Mouse (Mus musculus) intestine, embryonic 15.5 days (tissue): ENCODE results near the gene 1700102P08Rik. TPM values are rescaled to one million over a fixed set of nuclear protein-coding genes. Genes with fewer than 3 reads are reported as not detected.

Source experiments
- ATAC-seq: fragments of 200-750 bp; cut with Nextera tagmentation; 2 replicates; pipeline ENCODE4 v1.8.0; 2017; ENCODE audit warnings: moderate TSS enrichment, moderate library complexity
- H3K27ac ChIP-seq: fragments of 300-500 bp; sonication (generic); 2 replicates; pipeline ENCODE4 v1.5.1; 2015; ENCODE audit warnings: mild to moderate bottlenecking, inconsistent platforms
- H3K27me3 ChIP-seq: fragments of 300-500 bp; sonication (generic); replicated peaks from 2 replicates; pipeline ENCODE4 v1.6.1; 2015; ENCODE audit warnings: inconsistent platforms
- H3K36me3 ChIP-seq: fragments of 300-500 bp; sonication (generic); 2 replicates; pipeline ENCODE4 v1.6.1; 2015; ENCODE audit warnings: inconsistent platforms
- H3K4me1 ChIP-seq: fragments of 300-500 bp; sonication (generic); replicated peaks from 2 replicates; pipeline ENCODE4 v1.6.1; 2015; ENCODE audit warnings: inconsistent platforms
- H3K4me2 ChIP-seq: fragments of 300-500 bp; sonication (generic); replicated peaks from 2 replicates; pipeline ENCODE4 v1.6.1; 2015; ENCODE audit warnings: mild to moderate bottlenecking, inconsistent platforms
- H3K4me3 ChIP-seq: fragments of 300-500 bp; sonication (generic); replicated peaks from 2 replicates; pipeline ENCODE4 v1.5.1; 2015; ENCODE audit warnings: inconsistent platforms
- H3K9ac ChIP-seq: fragments of 300-500 bp; sonication (generic); 2 replicates; pipeline ENCODE4 v1.6.1; 2015; ENCODE audit warnings: inconsistent platforms
- H3K9me3 ChIP-seq: fragments of 300-500 bp; sonication (generic); 2 replicates; pipeline ENCODE4 v1.6.1; 2016; ENCODE audit warnings: inconsistent platforms
- WGBS: fragments of 180-500 bp; shearing (Covaris S2); methylation state at CpG from one replicate; pipeline ENCODE4 v1.1.7; 2015; 5-methylcytosine and 5-hydroxymethylcytosine counted together
- polyA plus RNA-seq: library from polyadenylated mRNA; unstranded; fragments of >200 nt; fragmentation: Nextera tagmentation; extraction: Ambion mirVana; gene quantifications from 2 replicates; pipeline ENCODE4 v1.2.1, GENCODE M21; 2015

1700102P08Rik gene
- polyA plus RNA-seq, 1 experiment from 2014 or later: 0.30 TPM

GRCm38 (mm10) chr9:108428384-108428783, 35.8 kb downstream of the 1700102P08Rik start, which contains the start of gene Ccdc36:
TSS of gene Ccdc36 (minus strand) at chr9:108428484.
- no peak for ATAC-seq

GRCm38 (mm10) chr9:108431431-108432067, 38.9 kb downstream of the 1700102P08Rik start:
- Histone ChIP-seq H3K9me3 (no peaks in the 10 kb centered on the region), H3K27ac (no peak overlapping the region), H3K9ac (peak overlapping the region; percentile 32; the same call in 1 of the 2 replicates), H3K4me2 (peak overlapping the region; percentile 61), H3K27me3 (no peaks in the 10 kb centered on the region), H3K4me3 (peak overlapping the region; percentile 27), H3K36me3 (no peaks in the 10 kb centered on the region), H3K4me1 (0 out of 2 replicates have a peak, but pooled peaks cover 4% of the 10 kb centered on the region)
- peak; percentile 59; the same call in 1 of the 2 replicates for ATAC-seq
- 43% methylated on average over 32 of the region's 32 CpGs for WGBS

More at GRCm38 (mm10) chr9:108428384-108428783, 35.8 kb downstream of the 1700102P08Rik start, which contains the start of gene Ccdc36:
- H3K4me1 ChIP-seq: 0 out of 2 replicates have a peak, but pooled peaks cover 4% of the 10 kb centered on the region
- no peak within 1 kb of the TSS for H3K4me2 ChIP-seq
- H3K27ac ChIP-seq: no peak within 1 kb of the TSS
- no peaks in the 10 kb centered on the region for H3K27me3 ChIP-seq
- no peaks in the 10 kb centered on the region for H3K9me3 ChIP-seq
- H3K9ac ChIP-seq: no peak within 1 kb of the TSS
- H3K36me3 ChIP-seq: no peaks in the 10 kb centered on the region
- H3K4me3 ChIP-seq: no peak within 1 kb of the TSS

GRCm38 (mm10) chr9:108436182-108436581, 43.6 kb downstream of the 1700102P08Rik start, which contains the start of gene BC048562:
TSS of gene BC048562 (plus strand) at chr9:108436482.
- WGBS: 79% methylated on average over 3 of the region's 3 CpGs
- H3K4me2 ChIP-seq: no peak within 1 kb of the TSS
- no peak within 1 kb of the TSS for H3K27ac ChIP-seq
- 0 out of 2 replicates have a peak, but pooled peaks cover 4% of the 10 kb centered on the region for H3K4me1 ChIP-seq
- H3K36me3 ChIP-seq: no peaks in the 10 kb centered on the region
- no peak within 1 kb of the TSS for H3K9ac ChIP-seq
- no peaks in the 10 kb centered on the region for H3K27me3 ChIP-seq
- no peaks in the 10 kb centered on the region for H3K9me3 ChIP-seq
- H3K4me3 ChIP-seq: no peak within 1 kb of the TSS
- no peak for ATAC-seq

- Histone ChIP-seq H3K4me2 (no peak overlapping the region), H3K4me3 (no peak overlapping the region), H3K4me1 (no peaks in the 10 kb centered on the region), H3K27ac (no peak overlapping the region), H3K9me3 (no peaks in the 10 kb centered on the region), H3K27me3 (no peaks in the 10 kb centered on the region), H3K36me3 (no peaks in the 10 kb centered on the region), H3K9ac (no peak overlapping the region)
- 74% methylated on average over 6 of the region's 6 CpGs for WGBS
- ATAC-seq: no peak
Observed at GRCm38 (mm10) chr9:108439176-108439575, 46.6 kb downstream of the 1700102P08Rik start.

GRCm38 (mm10) chr9:108440485-108440884, 47.9 kb downstream of the 1700102P08Rik start:
- no peak overlapping the region for H3K9ac ChIP-seq
- H3K36me3 ChIP-seq: no peaks in the 10 kb centered on the region
- H3K4me3 ChIP-seq: no peak overlapping the region
- H3K9me3 ChIP-seq: no peaks in the 10 kb centered on the region
- ATAC-seq: no peak
- WGBS: 67% methylated on average over 5 of the region's 5 CpGs
- no peak overlapping the region for H3K27ac ChIP-seq
- no peak overlapping the region for H3K4me2 ChIP-seq
- no peaks in the 10 kb centered on the region for H3K27me3 ChIP-seq
- no peaks in the 10 kb centered on the region for H3K4me1 ChIP-seq

GRCm38 (mm10) chr9:108441236-108441919, 48.8 kb downstream of the 1700102P08Rik start:
- Histone ChIP-seq H3K4me1 (no peaks in the 10 kb centered on the region), H3K9me3 (no peaks in the 10 kb centered on the region), H3K27ac (no peak overlapping the region), H3K27me3 (no peaks in the 10 kb centered on the region), H3K4me3 (no peak overlapping the region), H3K9ac (no peak overlapping the region), H3K4me2 (no peak overlapping the region), H3K36me3 (no peaks in the 10 kb centered on the region)
- 82% methylated on average over 11 of the region's 11 CpGs for WGBS
- ATAC-seq: no peak

- H3K4me1 ChIP-seq: peaks cover 10% of the 10 kb centered on the region
- ATAC-seq: no peak
- no peaks in the 10 kb centered on the region; the same call in 1 of the 2 replicates for H3K36me3 ChIP-seq
- WGBS: 60% methylated on average over 9 of the region's 9 CpGs
- no peaks in the 10 kb centered on the region; the same call in 1 of the 2 replicates for H3K27me3 ChIP-seq
- H3K9ac ChIP-seq: no peak overlapping the region
- no peak overlapping the region for H3K27ac ChIP-seq
- H3K4me3 ChIP-seq: no peak overlapping the region
- no peak overlapping the region for H3K4me2 ChIP-seq
- H3K9me3 ChIP-seq: no peaks in the 10 kb centered on the region
Observed at GRCm38 (mm10) chr9:108445125-108445524, 52.5 kb downstream of the 1700102P08Rik start.

- peak overlapping the region; percentile 96 for H3K4me2 ChIP-seq
Observed at GRCm38 (mm10) chr9:108449860-108450259, 57.3 kb downstream of the 1700102P08Rik start.

GRCm38 (mm10) chr9:108450292-108451169, 57.9 kb downstream of the 1700102P08Rik start:
- peak overlapping the region; percentile 60 for H3K4me3 ChIP-seq
- H3K36me3 ChIP-seq: no peaks in the 10 kb centered on the region; the same call in 1 of the 2 replicates
- peak overlapping the region; percentile 70 for H3K27ac ChIP-seq
- WGBS: 59% methylated on average over 21 of the region's 21 CpGs
- peak overlapping the region; percentile 75 for H3K9ac ChIP-seq
- H3K4me1 ChIP-seq: peaks cover 40% of the 10 kb centered on the region
- H3K4me2 ChIP-seq: peak overlapping the region; percentile 96
- no peaks in the 10 kb centered on the region; the same call in 1 of the 2 replicates for H3K27me3 ChIP-seq
- no peaks in the 10 kb centered on the region for H3K9me3 ChIP-seq
- peak; percentile 51 for ATAC-seq

More at GRCm38 (mm10) chr9:108449860-108450259, 57.3 kb downstream of the 1700102P08Rik start:
- Histone ChIP-seq H3K4me1 (peaks cover 40% of the 10 kb centered on the region), H3K9me3 (no peaks in the 10 kb centered on the region), H3K4me3 (0 out of 2 replicates have a peak overlapping the region, but pooled peaks have one; percentile 60), H3K36me3 (no peaks in the 10 kb centered on the region; the same call in 1 of the 2 replicates), H3K9ac (no peak overlapping the region), H3K27ac (peak overlapping the region; percentile 70), H3K27me3 (no peaks in the 10 kb centered on the region; the same call in 1 of the 2 replicates)
- peak; percentile 12; the same call in 1 of the 2 replicates for ATAC-seq
- WGBS: 55% methylated on average over 4 of the region's 4 CpGs

GRCm38 (mm10) chr9:108451170-108451493, 58.5 kb downstream of the 1700102P08Rik start:
- Histone ChIP-seq H3K4me3 (peak overlapping the region; percentile 60), H3K9ac (peak overlapping the region; percentile 75), H3K9me3 (no peaks in the 10 kb centered on the region), H3K4me1 (peaks cover 40% of the 10 kb centered on the region), H3K27ac (peak overlapping the region; percentile 70; the same call in 1 of the 2 replicates), H3K27me3 (no peaks in the 10 kb centered on the region; the same call in 1 of the 2 replicates), H3K4me2 (peak overlapping the region; percentile 96), H3K36me3 (no peaks in the 10 kb centered on the region; the same call in 1 of the 2 replicates)
- WGBS: 78% methylated on average over 6 of the region's 6 CpGs
- no peak for ATAC-seq

- WGBS: 47% methylated on average over 6 of the region's 6 CpGs
Observed at GRCm38 (mm10) chr9:108451519-108452160, 59.0 kb downstream of the 1700102P08Rik start.

More at GRCm38 (mm10) chr9:108451519-108452160, 59.0 kb downstream of the 1700102P08Rik start:
- ATAC-seq: peak; percentile 9; the same call in 1 of the 2 replicates
- Histone ChIP-seq H3K4me2 (peak overlapping the region; percentile 96), H3K4me1 (peaks cover 40% of the 10 kb centered on the region), H3K9me3 (no peaks in the 10 kb centered on the region), H3K9ac (peak overlapping the region; percentile 75), H3K36me3 (no peaks in the 10 kb centered on the region; the same call in 1 of the 2 replicates), H3K27ac (peak overlapping the region; percentile 87), H3K4me3 (peak overlapping the region; percentile 60), H3K27me3 (no peaks in the 10 kb centered on the region; the same call in 1 of the 2 replicates)
